Mouse (Mus musculus) fibroblast of lung, adult 2 months (primary cell): ENCODE results near the gene Olfr224.
"Not testable (repeated sequence)": the region's sequence is repeated elsewhere in the genome, so short reads cannot be mapped to it uniquely, and the experiment has no call there.

Experiments
- DNase-seq: peaks from one replicate; pipeline ENCODE4 v3.0.0-alpha.2; 2011; ENCODE audit warnings: low read depth

Gene Olfr224

DNA sequence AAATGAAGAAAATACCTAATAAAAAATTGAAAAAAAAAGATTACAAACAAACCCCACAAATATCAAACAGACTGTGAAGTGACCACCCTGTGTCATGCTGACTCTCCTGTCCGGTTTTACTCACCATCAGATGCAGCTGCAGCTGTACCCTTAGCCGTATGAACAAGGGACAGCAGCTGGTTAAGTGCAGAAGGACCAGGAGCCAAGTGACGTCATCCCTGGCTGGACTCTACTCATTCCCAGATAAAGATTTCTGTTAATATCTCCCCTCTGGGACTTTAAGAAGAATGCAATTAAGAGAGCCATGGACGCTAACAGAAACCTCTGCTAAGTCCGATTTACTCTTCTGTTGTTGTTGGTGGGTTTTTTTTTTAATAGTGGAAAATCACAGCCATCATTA, at the start of gene Olfr224:
TSS of gene Olfr224 (minus strand) at position 149 of the 400 bp plus-strand sequence.
- no peak for DNase-seq

- no peak for DNase-seq
Measured at GRCm38 (mm10) chr11:58618793-58619192, 48.4 kb upstream of the Olfr224 start.

- DNase-seq, result no peak
Measured at GRCm38 (mm10) chr11:58618369-58618768, 48.0 kb upstream of the Olfr224 start.

DNA sequence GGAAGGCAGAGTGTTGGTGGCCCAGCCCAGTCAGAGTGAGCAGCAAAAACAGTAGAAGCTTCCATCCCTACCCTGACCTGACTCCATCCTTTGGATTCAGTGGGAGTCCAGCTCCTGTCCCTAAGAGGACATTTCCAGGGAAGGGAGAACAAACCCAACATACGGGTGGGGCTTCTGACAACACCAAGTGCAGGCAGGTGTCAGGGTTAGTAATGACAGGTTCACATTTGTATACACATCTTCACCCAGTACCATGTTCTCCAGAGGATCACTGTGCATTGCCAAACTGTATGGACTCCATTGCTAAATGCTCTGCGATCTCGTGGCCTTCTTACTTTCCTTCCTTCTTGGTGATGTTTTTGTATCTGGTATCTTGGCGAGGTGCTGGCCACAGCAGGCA, 45.6 kb upstream of the Olfr224 start, which contains the start of gene 2210407C18Rik:
TSS of gene 2210407C18Rik (minus strand) at position 101 of the 400 bp plus-strand sequence.
- no peak for DNase-seq

- DNase-seq, result no peak
Measured at GRCm38 (mm10) chr11:58614526-58614925, 44.2 kb upstream of the Olfr224 start.

DNA sequence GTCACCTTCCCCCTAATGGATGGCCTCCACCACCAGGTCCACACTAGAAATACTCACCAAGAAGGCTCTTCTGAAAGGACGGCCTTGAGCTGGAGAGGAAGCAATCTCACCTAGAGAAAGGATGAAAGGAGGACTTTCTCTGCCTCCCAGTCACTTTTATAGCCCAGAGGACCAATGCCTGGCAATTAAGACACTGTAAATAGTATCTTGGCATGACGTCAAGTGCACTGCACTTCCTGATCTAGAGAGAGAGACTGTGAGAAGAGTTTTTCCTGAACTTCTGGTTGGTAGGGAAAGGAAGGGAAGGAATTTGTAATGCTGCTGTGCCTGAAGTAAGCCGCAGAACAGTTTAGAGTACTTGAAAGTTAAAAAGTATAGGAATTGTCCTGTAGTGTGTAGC, 43.0 kb upstream of the Olfr224 start:
- no peak for DNase-seq

- no peak for DNase-seq
Measured at GRCm38 (mm10) chr11:58607030-58607429, 36.7 kb upstream of the Olfr224 start.

GRCm38 (mm10) chr11:58606177-58606919, 36.0 kb upstream of the Olfr224 start:
- DNase-seq, result no peak

- DNase-seq, result no peak
Measured at GRCm38 (mm10) chr11:58605228-58605627, 34.9 kb upstream of the Olfr224 start.

- no peak for DNase-seq
Measured at GRCm38 (mm10) chr11:58604688-58605087, 34.3 kb upstream of the Olfr224 start.

DNA sequence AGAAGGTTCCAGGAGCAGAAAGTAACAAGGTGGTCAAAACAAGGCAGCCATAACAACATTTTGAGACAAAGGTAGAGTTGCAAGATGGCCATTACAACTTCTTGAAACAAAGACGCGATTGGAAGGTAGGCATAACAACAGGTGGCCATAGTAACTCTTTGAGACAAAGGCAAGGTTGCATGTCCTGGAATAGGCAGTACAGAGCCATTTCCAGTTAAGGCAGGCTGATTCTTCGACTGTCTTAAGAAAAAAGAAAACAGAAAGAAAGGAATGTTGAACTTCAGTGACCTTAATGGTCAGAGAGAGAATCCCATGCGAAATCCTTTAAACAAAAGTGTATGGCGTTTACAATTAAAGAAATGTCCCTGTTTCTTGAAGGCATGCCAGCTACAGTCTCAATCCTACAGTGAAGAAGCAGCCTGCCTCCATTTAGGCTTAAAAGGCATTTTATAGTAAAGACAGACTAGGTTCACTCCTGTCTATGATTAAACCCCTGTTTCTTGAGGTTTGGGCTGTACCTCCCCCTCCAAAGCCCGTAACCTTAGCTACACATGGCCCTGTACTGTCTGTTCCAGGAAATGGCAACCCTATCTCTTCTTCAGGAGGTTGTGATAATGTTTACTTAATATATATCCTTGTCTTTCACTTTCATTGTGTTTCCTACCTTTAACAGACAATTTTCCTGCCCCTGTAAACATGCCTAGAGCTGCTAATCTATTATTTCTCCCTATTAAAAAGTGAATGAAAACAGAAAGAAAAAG, 32.6 kb upstream of the Olfr224 start:
- no peak for DNase-seq

DNA sequence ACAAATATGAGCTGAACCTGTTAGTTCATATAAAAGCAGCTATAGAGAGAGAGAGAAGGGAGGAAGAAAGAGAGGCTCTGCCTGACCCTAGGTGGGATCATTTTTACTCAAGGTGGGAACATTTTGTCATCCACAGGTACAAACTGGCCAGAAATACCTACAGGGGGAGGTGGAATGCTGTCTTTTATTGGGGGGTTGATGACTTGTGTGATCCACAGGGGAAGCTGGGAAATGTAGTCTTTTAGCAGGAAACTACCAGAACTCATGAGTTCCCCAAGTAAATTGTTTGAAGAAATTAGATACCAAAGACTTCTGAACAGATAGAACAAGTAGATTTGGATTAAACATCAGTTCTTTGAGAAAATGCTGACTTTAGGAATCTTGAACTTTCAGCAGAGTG, 31.7 kb upstream of the Olfr224 start:
- DNase-seq, result no peak

DNA sequence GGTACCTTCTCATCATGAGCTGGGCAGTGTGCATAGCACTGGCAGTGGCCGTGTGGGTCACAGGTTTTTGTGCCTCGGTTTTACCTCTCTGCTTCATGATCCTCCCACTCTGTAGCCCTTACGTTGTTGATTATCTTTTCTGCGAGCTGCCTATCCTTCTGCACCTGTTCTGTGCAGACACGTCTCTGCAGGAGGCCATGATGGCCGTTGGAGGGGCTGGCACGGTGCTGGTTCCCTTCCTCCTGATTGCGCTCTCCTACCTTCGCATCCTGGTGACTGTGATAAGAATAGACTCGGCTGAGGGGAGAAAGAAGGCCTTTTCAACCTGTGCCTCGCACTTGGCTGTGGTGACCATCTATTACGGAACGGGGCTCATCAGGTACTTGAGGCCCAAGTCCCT, 27.5 kb upstream of the Olfr224 start:
- DNase-seq, result no peak

- no peak for DNase-seq
Measured at GRCm38 (mm10) chr11:58594814-58595213, 24.5 kb upstream of the Olfr224 start, which contains the start of gene Olfr324. Gene Olfr324, plus strand, starts transcription at chr11:58595114.

GRCm38 (mm10) chr11:58588620-58589250, 18.4 kb upstream of the Olfr224 start:
- DNase-seq, result no peak

GRCm38 (mm10) chr11:58587898-58588348, 17.6 kb upstream of the Olfr224 start:
- DNase-seq, result no peak

DNA sequence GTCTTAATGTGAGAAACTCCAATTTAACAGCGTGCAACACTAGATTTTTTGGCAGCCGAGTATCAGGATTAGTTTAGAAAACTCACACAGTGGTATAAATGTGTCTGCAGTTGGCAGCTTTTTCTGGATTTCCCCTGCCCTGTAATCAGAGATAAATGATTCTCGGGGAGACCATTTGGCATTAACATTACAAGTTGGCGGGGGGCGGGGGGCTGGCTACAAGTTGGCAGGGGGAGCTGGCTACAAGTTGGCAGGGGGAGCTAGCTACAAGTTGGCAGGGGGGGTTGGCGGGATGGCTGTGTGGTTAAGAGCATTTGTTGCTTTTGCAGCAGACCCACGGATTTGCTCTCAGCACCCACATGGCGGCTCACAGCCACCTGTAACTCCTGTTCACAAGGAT, 8.3 kb upstream of the Olfr224 start:
- DNase-seq, result no peak

- DNase-seq, result no peak
Measured at GRCm38 (mm10) chr11:58577430-58577829, 7.1 kb upstream of the Olfr224 start, which contains the start of gene Olfr325. Gene Olfr325, plus strand, starts transcription at chr11:58577730.

- DNase-seq, result no peak
Measured at GRCm38 (mm10) chr11:58555536-58555935, 14.8 kb downstream of the Olfr224 start, which contains the start of gene Olfr328. Gene Olfr328, minus strand, starts transcription at chr11:58555636.

- DNase-seq, result no peak
Measured at GRCm38 (mm10) chr11:58546322-58546721, 24.0 kb downstream of the Olfr224 start, which contains the start of gene Olfr329-ps. Gene Olfr329-ps, minus strand, starts transcription at chr11:58546422.

DNA sequence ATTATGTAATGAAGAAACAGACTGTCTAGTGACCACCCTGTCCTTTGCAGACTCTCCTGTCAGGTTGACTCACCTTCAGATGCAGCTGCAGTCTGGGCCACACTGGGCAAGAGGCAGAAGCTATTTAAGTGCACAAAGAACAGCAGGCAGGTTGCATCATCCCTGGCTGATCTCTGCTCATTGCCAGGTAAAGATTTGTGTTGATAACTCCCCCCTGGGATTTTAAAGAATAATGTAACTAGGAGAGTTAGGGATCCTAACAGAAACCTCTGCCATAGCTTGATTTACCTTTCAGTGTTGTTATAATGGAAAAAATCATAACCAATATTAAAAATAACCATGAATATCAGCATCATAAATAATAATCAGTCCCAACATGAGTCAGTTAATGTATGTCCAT, 35.6 kb downstream of the Olfr224 start, which contains the start of gene Olfr330:
TSS of gene Olfr330 (minus strand) at position 101 of the 400 bp plus-strand sequence.
- not testable (repeated sequence) for DNase-seq

DNA sequence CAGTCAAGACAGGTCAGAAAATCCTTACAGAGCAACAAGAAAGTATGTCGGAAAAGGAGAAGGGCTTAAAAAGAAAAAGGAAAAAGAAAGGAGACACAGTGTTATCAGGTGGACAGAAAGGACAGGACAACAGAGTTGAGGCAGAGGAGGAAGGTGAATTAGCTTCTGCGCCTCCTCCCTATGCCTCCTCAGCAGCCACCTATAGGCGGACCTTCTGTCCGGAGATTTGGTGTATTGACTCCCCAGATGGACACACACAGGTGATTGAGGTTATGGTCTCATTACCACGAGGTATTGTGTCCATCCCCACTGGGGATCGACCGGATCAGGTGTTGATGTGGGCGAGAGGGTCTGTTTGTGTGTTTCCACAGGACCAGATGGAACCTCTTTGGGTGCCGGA, 50.6 kb downstream of the Olfr224 start:
- not testable (repeated sequence) for DNase-seq
